Mouse (Mus musculus) ovary, postnatal 14 days (tissue): ENCODE results near the gene Ppp2r5a.
A peak's percentile ranks its signal among the peaks of the same experiment; 100 is the strongest.

ENCODE experiments used
- DNase-seq: peaks from one replicate; pipeline ENCODE4 v3.0.0; 2022; ENCODE audit warnings: low spot score

Gene Ppp2r5a

DNA sequence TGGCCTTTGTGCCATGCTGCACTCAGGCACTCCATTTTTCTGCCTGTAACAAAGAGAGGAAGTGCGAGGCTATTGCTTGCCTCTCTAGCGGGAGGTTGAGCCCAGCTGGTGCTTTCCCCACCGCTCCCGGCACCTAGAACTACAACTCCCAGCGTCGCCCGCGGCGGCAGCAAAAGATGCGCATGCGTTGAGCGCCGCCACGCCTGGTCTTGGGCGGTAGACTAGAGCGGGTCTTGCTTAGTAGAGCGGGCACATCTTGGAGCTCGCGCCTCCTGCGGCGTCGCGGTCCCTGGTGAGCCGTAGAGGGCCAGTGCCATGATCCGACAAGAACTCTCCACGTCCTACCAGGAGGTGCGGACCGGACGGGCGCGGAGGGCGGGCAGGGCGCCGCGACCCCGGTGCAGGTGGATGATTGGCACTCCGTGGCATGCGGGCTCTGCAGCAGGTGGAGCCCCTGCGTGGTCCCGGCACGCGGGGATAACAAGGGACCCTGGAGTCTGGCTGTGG lies 77.3 kb downstream of the Ppp2r5a start, which contains the start of gene Tmem206:
Tmem206 (plus strand) TSS at position 187 of the 507 bp plus-strand sequence.
- DNase-seq, result peak; percentile 93

DNA sequence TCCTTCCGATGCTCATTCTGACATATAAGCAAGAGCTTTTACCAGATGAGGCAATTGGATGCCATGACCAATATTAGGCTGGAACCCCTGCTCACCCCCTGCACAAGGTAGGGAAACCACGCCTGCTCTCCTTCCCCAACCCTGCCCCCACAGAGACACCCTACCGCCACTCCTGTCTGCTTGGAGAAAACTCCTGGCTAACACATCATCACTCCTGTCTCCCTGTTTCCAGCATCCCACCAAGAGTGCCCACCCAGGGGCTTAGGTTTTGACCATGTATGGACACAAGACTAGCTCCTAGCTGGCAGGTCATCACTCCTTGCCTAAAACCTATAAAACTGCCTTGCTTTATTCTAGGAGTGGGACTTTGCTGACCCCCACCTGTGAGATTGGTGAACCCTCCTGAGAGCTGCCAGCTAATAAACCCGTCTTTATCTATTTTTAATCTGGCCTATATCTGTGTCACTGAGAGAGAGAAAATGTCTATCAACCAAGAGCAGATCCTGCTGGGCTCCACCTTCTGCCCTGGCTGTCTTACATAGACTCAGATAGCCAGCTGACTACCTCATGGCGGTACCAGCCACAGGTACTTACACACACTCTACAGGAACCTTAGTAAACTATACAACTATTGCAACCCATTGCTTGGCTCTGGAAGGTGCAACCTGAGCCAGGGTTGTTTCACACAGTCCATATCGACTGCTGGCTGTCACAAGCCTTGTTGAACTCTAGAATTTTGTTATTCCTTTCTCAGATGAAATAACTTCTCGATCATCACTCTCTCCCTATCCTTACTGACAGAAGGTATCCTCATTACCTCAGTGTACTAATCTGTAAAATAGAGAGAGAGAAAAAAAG lies 78.1 kb downstream of the Ppp2r5a start:
- DNase-seq, result no peak

DNA sequence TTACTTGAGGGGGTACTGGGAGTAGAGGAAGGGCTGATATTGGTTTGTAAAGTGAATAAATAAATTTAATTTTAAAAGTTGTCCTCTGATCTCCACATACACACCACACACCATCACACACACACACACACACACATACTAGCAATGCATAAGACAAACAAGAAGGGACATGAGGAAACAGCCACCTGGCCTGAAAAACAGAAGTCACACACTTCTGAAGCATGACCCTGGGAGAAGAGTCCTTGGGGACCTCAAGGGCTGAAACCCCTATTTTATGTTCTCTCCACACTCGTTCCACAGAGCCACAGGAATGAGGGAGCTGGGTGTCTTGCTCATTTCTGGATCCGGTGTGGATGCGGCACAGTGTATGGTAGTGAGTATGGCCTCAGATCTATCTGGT lies 79.7 kb downstream of the Ppp2r5a start:
- no peak for DNase-seq

- peak; percentile 44 for DNase-seq
Measured at GRCm38 (mm10) chr1:191318686-191319085, 84.4 kb downstream of the Ppp2r5a start.

DNA sequence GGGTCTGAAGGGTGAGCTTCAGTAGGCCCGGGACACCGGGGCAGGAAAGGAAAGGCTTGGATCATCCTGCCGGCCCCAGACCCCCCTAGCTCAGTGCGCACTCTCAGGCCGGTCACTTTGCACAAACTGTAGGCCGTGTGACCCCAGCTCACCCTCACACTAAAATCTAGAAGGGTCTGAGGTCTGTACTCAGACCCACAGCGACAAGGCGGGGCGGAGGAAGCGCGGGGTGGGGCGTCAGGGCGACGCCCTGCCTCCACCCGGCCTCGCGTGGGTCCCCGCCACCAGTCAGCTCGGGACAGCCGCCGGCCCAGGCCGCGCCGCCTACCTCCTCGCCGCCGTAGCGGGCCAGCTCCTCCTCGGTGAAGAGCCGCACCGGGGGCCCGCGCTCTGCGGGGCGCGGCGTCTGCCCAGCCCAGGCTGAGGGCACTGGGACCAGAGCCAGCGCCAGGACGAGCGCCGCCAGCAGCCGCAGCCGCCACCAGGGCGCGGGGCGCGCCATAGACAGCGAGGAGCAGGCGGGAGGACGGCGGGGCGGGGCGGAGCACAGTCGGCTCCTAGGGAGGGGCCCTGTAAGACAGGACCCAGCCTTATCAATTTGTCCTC lies 85.4 kb downstream of the Ppp2r5a start, which contains the start of gene Nenf:
Nenf (minus strand) TSS at position 604 of the 606 bp plus-strand sequence.
- peak; percentile 72 for DNase-seq

- DNase-seq, result no peak
Measured at GRCm38 (mm10) chr1:191316818-191317217, 86.3 kb downstream of the Ppp2r5a start.

DNA sequence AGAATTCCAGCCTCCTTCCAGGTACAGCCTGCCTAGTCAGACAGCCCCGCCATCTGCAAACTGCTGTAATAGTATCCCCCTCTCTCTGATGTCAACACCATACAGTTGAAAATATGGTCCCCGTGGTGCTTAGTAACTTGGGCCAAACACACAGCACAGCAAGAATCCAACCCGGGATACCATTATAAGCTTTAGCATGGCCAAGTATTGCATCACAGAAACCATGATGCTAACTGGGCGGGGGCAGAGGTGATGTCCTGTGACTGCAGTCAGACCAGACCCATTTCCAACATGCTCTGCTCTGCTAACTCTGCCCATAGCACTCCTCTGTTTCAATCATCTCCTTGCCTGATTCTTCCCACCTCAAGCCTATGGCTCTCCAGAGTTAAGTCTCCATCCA lies 89.1 kb downstream of the Ppp2r5a start:
- no peak for DNase-seq

- DNase-seq, result no peak
Measured at GRCm38 (mm10) chr1:191313158-191313557, 89.9 kb downstream of the Ppp2r5a start.

DNA sequence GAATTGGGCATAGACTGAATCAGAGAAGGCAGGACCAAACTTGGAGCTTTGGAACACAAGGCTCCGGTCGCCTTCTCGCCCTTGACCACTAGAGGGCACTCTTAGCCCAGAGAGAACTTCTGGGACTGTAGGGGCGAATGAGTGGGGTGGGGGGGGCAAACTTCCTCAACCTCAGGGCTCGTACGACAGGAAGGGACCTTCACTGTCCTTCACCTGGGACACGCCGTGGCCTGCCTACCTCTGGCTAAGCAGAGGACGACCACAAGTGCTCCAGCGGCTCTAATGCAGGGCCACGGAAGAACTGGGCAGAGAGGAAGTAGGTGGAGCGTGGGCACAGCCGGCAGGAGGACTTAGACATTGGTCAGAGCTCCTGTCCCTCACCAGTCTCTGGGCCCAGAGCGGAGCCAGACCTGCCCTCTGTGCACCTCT lies 90.5 kb downstream of the Ppp2r5a start:
- DNase-seq, result peak; percentile 81

- DNase-seq, result no peak
Measured at GRCm38 (mm10) chr1:191311296-191311898, 91.7 kb downstream of the Ppp2r5a start.

- DNase-seq, result no peak
Measured at GRCm38 (mm10) chr1:191307766-191308455, 95.2 kb downstream of the Ppp2r5a start.

DNA sequence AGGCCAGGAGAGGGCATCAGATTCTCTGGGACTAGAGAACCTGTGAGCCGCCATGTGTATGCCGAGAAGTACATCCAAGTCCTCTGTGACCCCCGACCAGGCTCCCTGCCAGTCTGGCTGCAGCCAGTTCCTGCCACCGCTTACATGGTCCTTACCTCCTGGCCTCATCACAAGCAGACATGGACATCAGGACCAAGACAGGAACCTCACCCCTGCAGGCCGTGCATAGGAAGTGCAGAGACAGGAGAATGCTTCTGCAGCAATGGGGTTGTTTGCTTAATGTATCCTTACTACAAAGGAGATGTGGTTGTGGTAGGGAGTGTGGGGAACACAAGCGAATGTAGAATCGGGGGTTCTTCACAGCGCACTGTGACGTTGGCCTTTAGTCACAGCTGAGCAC lies 96.8 kb downstream of the Ppp2r5a start:
- no peak for DNase-seq

DNA sequence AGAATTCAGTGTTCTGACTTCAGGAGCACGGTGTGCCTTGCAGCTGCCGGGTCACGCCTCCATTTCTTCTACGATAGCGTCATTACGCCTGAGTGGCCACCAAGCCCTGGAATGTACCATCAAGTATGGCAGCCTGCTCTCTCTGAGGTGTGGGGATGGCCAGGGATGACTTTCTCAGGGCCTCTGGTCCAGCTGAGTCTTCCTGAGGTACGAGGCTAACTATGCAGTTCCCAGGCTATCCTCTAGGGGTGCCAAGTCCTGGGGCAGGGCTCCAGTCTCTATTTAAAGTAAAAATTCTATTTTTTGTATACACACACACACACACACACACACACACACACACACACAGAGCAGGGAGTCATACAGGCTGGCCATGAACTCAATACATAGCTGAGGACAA lies 97.5 kb downstream of the Ppp2r5a start:
- no peak for DNase-seq

GRCm38 (mm10) chr1:191304216-191304615 lies 98.9 kb downstream of the Ppp2r5a start:
- DNase-seq, result no peak

DNA sequence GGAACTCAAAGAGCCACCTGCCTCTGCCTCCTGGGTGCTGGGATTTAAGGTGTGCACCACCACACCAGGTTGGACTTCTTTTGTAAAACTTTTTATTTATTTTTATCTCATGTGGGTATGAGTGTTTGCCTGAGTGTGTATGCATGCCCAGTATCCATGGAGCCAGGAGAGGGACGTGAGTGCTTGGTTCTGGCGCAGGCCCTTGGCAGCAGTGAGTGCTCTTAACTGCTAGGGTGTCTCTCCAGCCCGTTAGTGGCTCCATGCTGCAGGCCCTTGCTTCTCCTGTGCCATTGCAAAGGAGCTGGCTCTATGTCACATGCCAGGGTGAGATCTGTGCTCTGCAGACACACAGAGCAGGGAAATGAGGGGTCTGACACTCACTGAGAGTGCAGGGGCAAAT lies 99.3 kb downstream of the Ppp2r5a start:
- DNase-seq, result no peak
